Mouse (Mus musculus): ENCODE data around the gene Pxylp1. TPM values are rescaled to one million over a fixed set of nuclear protein-coding genes. Genes with fewer than 3 reads are reported as not detected.

Pxylp1 gene
- polyA plus RNA-seq, 1 experiment, result 7.5 TPM

DNA sequence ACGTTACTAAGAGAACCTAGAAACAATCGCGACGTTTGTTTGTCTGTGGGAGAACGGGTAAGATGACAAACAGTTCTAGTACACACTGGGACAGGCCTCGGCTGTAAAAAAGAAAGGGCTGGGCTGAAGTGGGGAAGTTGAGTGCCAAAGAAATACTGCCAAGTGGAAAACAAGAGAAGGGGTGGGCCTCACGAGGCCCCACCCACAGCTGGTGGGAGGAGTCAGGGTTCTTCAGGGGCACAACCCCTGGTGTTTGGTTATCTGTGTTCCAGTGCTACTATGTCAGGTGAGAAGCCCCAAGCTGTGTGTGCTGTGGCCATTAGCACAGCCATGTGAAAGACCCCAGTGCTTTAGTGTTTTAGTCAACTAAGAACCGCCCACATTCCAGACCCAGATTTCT is 22.4 kb downstream of the Pxylp1 start:
- Histone ChIP-seq H3K79me2 (ENCODE audit: control insufficient read depth, insufficient read depth) (no peaks in the 10 kb centered on the region), H3ac (ENCODE audit: control insufficient read depth, insufficient read length, low read depth) (no peak overlapping the region), H3K27me3 (ENCODE audit: control insufficient read depth, insufficient read depth, insufficient read length) (no peaks in the 10 kb centered on the region), H3K79me3 (ENCODE audit: low read depth) (no peaks in the 10 kb centered on the region), H3K36me3 (ENCODE audit: control insufficient read depth, insufficient read depth) (no peaks in the 10 kb centered on the region), H3K4me3 (ENCODE audit: insufficient read depth, poor library complexity, severe bottlenecking) (no peak overlapping the region)
- TF ChIP-seq CTCF (IDR thresholded peaks at IDR 0.05; ENCODE audit: control insufficient read depth, insufficient read depth, insufficient read length) (no peak), MAX (IDR thresholded peaks at IDR 0.05) (no peak), CEBPB (IDR thresholded peaks at IDR 0.05; ENCODE audit: low read depth) (no peak), FOSL1 (IDR thresholded peaks at IDR 0.05; ENCODE audit: insufficient read depth, low read length, poor library complexity, severe bottlenecking) (no peak), MYOD1 (IDR thresholded peaks at IDR 0.05; ENCODE audit: control insufficient read depth, insufficient read length, low read depth) (no peak), USF1 (IDR thresholded peaks at IDR 0.05; ENCODE audit: low read depth) (no peak), MYOG (IDR thresholded peaks at IDR 0.05; ENCODE audit: control insufficient read depth, extremely low read depth, insufficient read length) (no peak)

DNA sequence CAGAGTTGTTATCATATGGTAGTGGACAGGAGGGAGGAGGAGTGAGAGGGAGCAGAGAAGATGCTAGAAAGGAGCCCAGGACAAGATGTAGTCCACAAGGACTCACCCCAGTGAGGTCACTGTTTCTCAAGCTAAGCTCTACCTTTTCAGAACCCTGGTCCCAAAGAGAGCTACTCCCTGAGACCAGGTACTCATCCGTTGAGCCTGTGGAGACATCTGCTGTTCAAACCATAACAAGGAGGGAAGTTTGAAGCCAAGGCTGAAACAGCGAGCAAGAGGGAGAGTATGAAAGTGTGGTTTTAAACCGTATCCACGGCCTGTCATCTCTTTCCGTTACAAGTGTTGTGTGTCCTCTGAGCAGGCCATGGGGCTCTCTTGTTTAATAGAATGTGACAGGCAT is 22.9 kb downstream of the Pxylp1 start:
- no peak overlapping the region for H3ac ChIP-seq (ENCODE audit: control insufficient read depth, insufficient read length, low read depth)
- TF ChIP-seq USF1 (IDR thresholded peaks at IDR 0.05; ENCODE audit: low read depth), result no peak
- TF ChIP-seq MYOD1 (IDR thresholded peaks at IDR 0.05; ENCODE audit: control insufficient read depth, insufficient read length, low read depth), result no peak
- TF ChIP-seq FOSL1 (IDR thresholded peaks at IDR 0.05; ENCODE audit: insufficient read depth, low read length, poor library complexity, severe bottlenecking), result no peak
- no peak for TF ChIP-seq MYOG (IDR thresholded peaks at IDR 0.05; ENCODE audit: control insufficient read depth, extremely low read depth, insufficient read length)
- no peak for TF ChIP-seq MAX (IDR thresholded peaks at IDR 0.05)
- TF ChIP-seq CTCF (IDR thresholded peaks at IDR 0.05; ENCODE audit: control insufficient read depth, insufficient read depth, insufficient read length), result no peak
- TF ChIP-seq CEBPB (IDR thresholded peaks at IDR 0.05; ENCODE audit: low read depth), result no peak
- H3K36me3 ChIP-seq (ENCODE audit: control insufficient read depth, insufficient read depth), result no peaks in the 10 kb centered on the region
- H3K27me3 ChIP-seq (ENCODE audit: control insufficient read depth, insufficient read depth, insufficient read length), result no peaks in the 10 kb centered on the region
- H3K79me3 ChIP-seq (ENCODE audit: low read depth), result no peaks in the 10 kb centered on the region
- no peaks in the 10 kb centered on the region for H3K79me2 ChIP-seq (ENCODE audit: control insufficient read depth, insufficient read depth)
- no peak overlapping the region for H3K4me3 ChIP-seq (ENCODE audit: insufficient read depth, poor library complexity, severe bottlenecking)

DNA sequence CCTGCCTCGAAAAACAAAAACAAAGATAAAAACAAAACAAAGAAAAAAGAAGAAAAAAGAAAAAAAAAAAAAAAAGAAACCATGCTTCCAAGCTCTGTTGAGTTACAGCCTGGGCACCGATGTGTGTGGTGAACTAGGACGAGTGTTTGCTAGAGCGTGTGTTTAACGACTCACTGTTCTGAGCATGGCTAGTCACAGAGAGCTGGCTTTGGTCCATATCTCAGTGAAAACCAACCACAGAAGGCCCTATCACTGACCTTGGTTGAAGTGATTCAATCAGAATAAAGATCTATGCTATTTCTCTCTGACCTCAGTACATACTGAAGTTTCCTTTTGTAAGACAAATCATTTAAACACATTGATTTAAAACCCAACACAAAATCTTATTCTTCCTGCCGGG is 23.9 kb downstream of the Pxylp1 start:
- Histone ChIP-seq H3K36me3 (ENCODE audit: control insufficient read depth, insufficient read depth) (no peaks in the 10 kb centered on the region), H3K79me2 (ENCODE audit: control insufficient read depth, insufficient read depth) (no peaks in the 10 kb centered on the region), H3ac (ENCODE audit: control insufficient read depth, insufficient read length, low read depth) (no peak overlapping the region), H3K4me3 (ENCODE audit: insufficient read depth, poor library complexity, severe bottlenecking) (no peak overlapping the region), H3K27me3 (ENCODE audit: control insufficient read depth, insufficient read depth, insufficient read length) (no peaks in the 10 kb centered on the region), H3K79me3 (ENCODE audit: low read depth) (no peaks in the 10 kb centered on the region)
- TF ChIP-seq MAX (IDR thresholded peaks at IDR 0.05) (no peak), USF1 (IDR thresholded peaks at IDR 0.05; ENCODE audit: low read depth) (no peak)

DNA sequence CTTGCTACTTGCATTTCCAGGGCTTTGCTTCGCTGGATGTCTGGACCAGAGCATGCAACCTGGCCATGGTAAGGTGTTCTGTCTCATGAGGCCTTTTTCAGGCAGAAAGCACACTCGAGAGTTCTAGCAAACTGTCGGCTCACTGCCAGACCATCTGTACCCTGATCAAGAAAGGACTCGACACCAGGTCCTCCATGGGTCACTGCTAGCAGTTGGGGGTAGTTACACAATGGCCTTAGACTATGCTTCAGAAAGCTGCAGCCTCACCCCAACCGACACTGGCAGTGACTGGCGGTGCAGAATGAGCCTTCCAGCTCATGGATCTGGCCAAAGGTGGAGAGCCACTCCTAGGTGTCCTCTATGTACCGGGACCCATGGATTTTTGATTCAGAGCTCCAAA is 25.3 kb downstream of the Pxylp1 start:
- Histone ChIP-seq H3ac (ENCODE audit: control insufficient read depth, insufficient read length, low read depth) (no peak overlapping the region), H3K36me3 (ENCODE audit: control insufficient read depth, insufficient read depth) (no peaks in the 10 kb centered on the region), H3K79me2 (ENCODE audit: control insufficient read depth, insufficient read depth) (no peaks in the 10 kb centered on the region), H3K4me3 (ENCODE audit: insufficient read depth, poor library complexity, severe bottlenecking) (no peak overlapping the region), H3K27me3 (ENCODE audit: control insufficient read depth, insufficient read depth, insufficient read length) (no peaks in the 10 kb centered on the region), H3K79me3 (ENCODE audit: low read depth) (no peaks in the 10 kb centered on the region)
- TF ChIP-seq MYOD1 (IDR thresholded peaks at IDR 0.05; ENCODE audit: control insufficient read depth, insufficient read length, low read depth) (no peak), CEBPB (IDR thresholded peaks at IDR 0.05; ENCODE audit: low read depth) (no peak), CTCF (IDR thresholded peaks at IDR 0.05; ENCODE audit: control insufficient read depth, insufficient read depth, insufficient read length) (no peak), MYOG (IDR thresholded peaks at IDR 0.05; ENCODE audit: control insufficient read depth, extremely low read depth, insufficient read length) (no peak), MAX (IDR thresholded peaks at IDR 0.05) (no peak), FOSL1 (IDR thresholded peaks at IDR 0.05; ENCODE audit: insufficient read depth, low read length, poor library complexity, severe bottlenecking) (no peak), USF1 (IDR thresholded peaks at IDR 0.05; ENCODE audit: low read depth) (no peak)

DNA sequence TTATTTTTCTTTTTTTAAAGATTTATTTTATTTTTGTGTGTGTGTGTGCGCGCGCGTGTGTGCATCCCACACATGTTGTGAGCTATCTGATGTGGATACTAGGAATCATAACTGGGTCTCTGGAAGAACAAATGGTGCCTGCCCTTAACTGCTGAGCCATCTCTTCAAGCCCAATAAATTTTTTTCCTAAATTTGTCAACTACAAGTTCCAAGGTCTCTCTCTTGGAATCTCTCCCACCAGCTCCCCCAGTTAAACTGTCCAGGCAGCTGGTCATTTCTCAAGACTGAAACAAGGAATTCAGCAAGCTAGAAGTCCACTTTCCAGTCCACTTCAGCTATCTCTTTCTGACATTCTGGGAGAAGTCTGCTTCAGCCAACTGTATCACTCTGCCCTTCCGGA is 26.3 kb downstream of the Pxylp1 start:
- Histone ChIP-seq H3K27me3 (ENCODE audit: control insufficient read depth, insufficient read depth, insufficient read length) (no peaks in the 10 kb centered on the region), H3K36me3 (ENCODE audit: control insufficient read depth, insufficient read depth) (no peaks in the 10 kb centered on the region), H3K79me2 (ENCODE audit: control insufficient read depth, insufficient read depth) (no peaks in the 10 kb centered on the region), H3K4me3 (ENCODE audit: insufficient read depth, poor library complexity, severe bottlenecking) (no peak overlapping the region), H3K79me3 (ENCODE audit: low read depth) (no peaks in the 10 kb centered on the region), H3ac (ENCODE audit: control insufficient read depth, insufficient read length, low read depth) (no peak overlapping the region)
- TF ChIP-seq CEBPB (IDR thresholded peaks at IDR 0.05; ENCODE audit: low read depth) (no peak), CTCF (IDR thresholded peaks at IDR 0.05; ENCODE audit: control insufficient read depth, insufficient read depth, insufficient read length) (no peak), MAX (IDR thresholded peaks at IDR 0.05) (no peak), MYOD1 (IDR thresholded peaks at IDR 0.05; ENCODE audit: control insufficient read depth, insufficient read length, low read depth) (no peak), USF1 (IDR thresholded peaks at IDR 0.05; ENCODE audit: low read depth) (no peak)

DNA sequence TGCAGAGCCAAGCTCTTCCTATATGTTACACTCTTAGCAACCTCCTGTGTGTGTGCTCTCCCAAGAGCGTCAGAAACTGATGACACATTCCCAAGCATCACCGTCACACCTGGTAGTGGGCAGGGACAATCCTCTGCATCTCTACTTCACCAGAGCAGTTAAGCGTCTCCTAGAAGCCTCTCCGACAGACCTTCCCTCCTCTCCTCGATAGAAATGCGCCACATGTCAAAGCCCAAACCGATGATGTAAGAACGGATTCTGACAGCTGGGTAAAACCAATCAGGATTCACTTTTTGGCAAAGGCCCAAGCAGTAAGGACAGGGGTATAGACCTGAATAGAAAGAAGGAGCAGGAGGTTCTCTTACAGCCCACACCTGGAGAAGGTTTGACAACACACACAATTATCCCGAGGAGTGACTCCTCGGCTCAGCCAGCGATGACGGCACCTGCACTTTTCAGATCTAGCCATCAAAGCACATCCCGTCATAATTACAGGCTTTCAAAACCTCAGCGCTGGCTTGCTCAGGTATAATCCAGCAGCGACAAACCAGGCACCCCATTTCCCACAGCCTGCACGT is 26.9 kb downstream of the Pxylp1 start:
- no peaks in the 10 kb centered on the region for H3K79me2 ChIP-seq (ENCODE audit: control insufficient read depth, insufficient read depth)
- H3K4me3 ChIP-seq (ENCODE audit: insufficient read depth, poor library complexity, severe bottlenecking), result no peak overlapping the region
- H3ac ChIP-seq (ENCODE audit: control insufficient read depth, insufficient read length, low read depth), result no peak overlapping the region
- no peak for TF ChIP-seq USF1 (IDR thresholded peaks at IDR 0.05; ENCODE audit: low read depth)
- no peak for TF ChIP-seq MYOG (IDR thresholded peaks at IDR 0.05; ENCODE audit: control insufficient read depth, extremely low read depth, insufficient read length)
- no peak for TF ChIP-seq FOSL1 (IDR thresholded peaks at IDR 0.05; ENCODE audit: insufficient read depth, low read length, poor library complexity, severe bottlenecking)
- H3K27me3 ChIP-seq (ENCODE audit: control insufficient read depth, insufficient read depth, insufficient read length), result no peaks in the 10 kb centered on the region
- H3K36me3 ChIP-seq (ENCODE audit: control insufficient read depth, insufficient read depth), result no peaks in the 10 kb centered on the region
- no peaks in the 10 kb centered on the region for H3K79me3 ChIP-seq (ENCODE audit: low read depth)

All from C2C12 (cell line).